Mouse (Mus musculus) liver, postnatal 0 days (tissue): ENCODE results near the gene Glo1.

ENCODE experiments used
- CTCF ChIP-seq: sonication (generic); IDR thresholded peaks from 2 replicates; pipeline ENCODE4 v1.5.1; 2016; ENCODE audit warnings: antibody characterized with exemption, low read depth
- EP300 ChIP-seq: IDR thresholded peaks from 2 replicates; pipeline ENCODE4 v1.6.1; 2016; ENCODE audit warnings: antibody characterized with exemption, low read depth, mild to moderate bottlenecking

DNA sequence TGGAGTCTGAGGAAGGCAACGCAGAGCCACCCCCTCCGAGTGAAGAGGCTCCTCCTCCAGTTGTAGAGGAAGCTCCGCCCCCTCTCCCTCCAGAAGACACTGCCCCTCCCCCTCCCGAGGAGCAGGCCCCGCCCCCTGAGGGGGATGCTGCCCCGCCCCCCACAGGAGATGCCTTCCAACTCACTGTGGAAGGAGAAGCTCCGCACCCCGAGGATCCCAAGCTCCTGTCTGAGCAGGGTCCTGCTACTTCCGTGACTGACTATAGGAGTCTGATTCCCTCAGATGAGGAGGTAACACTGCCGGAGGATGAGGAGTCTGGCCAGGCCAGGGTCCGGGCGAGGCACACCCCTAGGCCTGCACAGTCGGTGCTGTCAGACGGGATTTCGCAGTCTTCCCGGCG, 8.7 kb upstream of the Glo1 start:
- TF ChIP-seq CTCF (no peak), EP300 (no peak)
